In the genomic region with DNA sequence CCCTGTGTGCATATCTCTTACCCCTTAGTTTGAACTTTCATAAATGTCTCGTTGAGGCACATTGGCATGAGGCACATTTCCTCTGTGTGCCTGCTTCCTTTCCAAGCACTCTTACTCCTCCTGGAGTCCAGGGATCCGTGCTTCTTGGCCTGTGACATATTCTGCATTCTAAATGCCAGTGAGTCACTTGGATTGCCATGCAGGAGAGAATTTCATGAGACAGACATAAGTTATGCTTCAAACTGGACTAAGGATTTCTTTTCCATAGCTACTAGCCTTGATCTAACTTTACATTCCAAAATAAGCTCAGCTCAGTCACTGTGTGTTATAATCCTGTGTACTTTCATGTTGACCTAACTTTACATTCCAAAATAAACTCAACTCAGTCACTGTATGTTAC, we compare ENCODE assay signal across 21 mouse cellular contexts.
DNase-seq lines count a peak whose midpoint lies in the region; ATAC-seq lines count a peak whose summit lies in the region.
"Had no signal": no experiment of that assay in that cellular context is flagged by ENCODE, and none has a peak within 500 bp of the region (broad histone marks: within the 10 kb centered on the region; RNA-seq: fewer than 3 reads in every experiment).

No protein-coding gene starts in this region.

- ATAC-seq in frontal cortex, adult (ENCODE audit: low TSS enrichment): peak; percentile 58
- ATAC-seq: forebrain, embryonic 15.5 days; hindbrain, embryonic 16.5 days; intestine, embryonic 15.5 days had no signal

- no peak for DNase-seq in frontal cortex, postnatal 10 days (ENCODE audit: low spot score in 2 of 2)
- DNase-seq in NIH3T3 (ENCODE audit: low read depth): peak; percentile 41
- DNase-seq in brain, adult 2 months (ENCODE audit: low read depth, low spot score): peak; percentile 31
- DNase-seq in lung, adult 18-20 months: no peak
- no peak for DNase-seq in spleen, adult 18-20 months
- DNase-seq in kidney, postnatal 4 days: no peak
- DNase-seq: adrenal gland, adult 2 months; adrenal gland, postnatal 14 days; B cell, adult 2 months; cerebellum, adult 18-20 months; cerebellum, adult 9-10 months; cerebellum, postnatal 14 days; gastrocnemius, adult 2 months; gastrocnemius, postnatal 14 days; heart, adult 11 months; heart, postnatal 10 days; heart, postnatal 36 days had no signal

Comparison
In these comparisons a context has a peak if more than half of its experiments do, and no peak if none do; other contexts are left out.
1. DNase-seq: peak in NIH3T3 (single experiment) and brain, adult 2 months (single experiment); none in frontal cortex, postnatal 10 days (0 of 2), lung, adult 18-20 months (0 of 2), spleen, adult 18-20 months (0 of 2) and kidney, postnatal 4 days (0 of 2).